Mouse (Mus musculus) CH12.LX (cell line): ENCODE data around the gene Naa80.

Source experiments
- MAFK ChIP-seq: IDR thresholded peaks from 2 replicates; pipeline ENCODE4 v1.6.1; 2011; ENCODE audit warnings: low read length, improper control_type of control experiment; ENCODE audit not compliant: insufficient replicate concordance
- MAX ChIP-seq: IDR thresholded peaks from 2 replicates; pipeline ENCODE4 v1.6.1; 2011; ENCODE audit warnings: low read length, improper control_type of control experiment
- POLR2A ChIP-seq: IDR thresholded peaks from 2 replicates; pipeline ENCODE4 v1.6.1; 2011; ENCODE audit warnings: low read depth, mild to moderate bottlenecking, improper control_type of control experiment, low read length
- TBP ChIP-seq: conservative IDR thresholded peaks from 2 replicates; pipeline ENCODE4 v1.6.1; 2011; ENCODE audit warnings: low read depth, low read length, improper control_type of control experiment

- TF ChIP-seq TBP (no peak), MAFK (no peak), POLR2A (no peak), MAX (no peak)
Observed at GRCm38 (mm10) chr9:107553541-107554318, 25.0 kb upstream of the Naa80 start.
